In genomic region chr1:179207180-179207741, GRCm38 (mm10) we compare ENCODE assay signal across 15 mouse cellular contexts.
"Had no signal": no experiment of that assay in that cellular context is flagged by ENCODE, and none has a peak within 500 bp of the region (broad histone marks: within the 10 kb centered on the region; RNA-seq: fewer than 3 reads in every experiment).

No protein-coding gene starts in this region.

- H3K9ac ChIP-seq: limb, embryonic 15.5 days; liver, embryonic 12.5 days; lung, embryonic 14.5 days; neural tube, embryonic 12.5 days; stomach, embryonic 15.5 days had no signal

- H3K27me3 ChIP-seq: liver, embryonic 12.5 days; neural tube, embryonic 12.5 days; stomach, embryonic 15.5 days had no signal

- DNase-seq: kidney, adult 11 months; kidney, postnatal 14 days; lung, embryonic 14.5 days; lung, postnatal 10 days; lung, postnatal 4 days; midbrain, embryonic 14.5 days; right cerebral cortex, postnatal 14 days; thymus, adult 2 months; thymus, postnatal 25 days had no signal

- H3K4me1 ChIP-seq: stomach, embryonic 15.5 days had no signal

- H3K27ac ChIP-seq: layer of hippocampus, adult 2 months; limb, embryonic 15.5 days; liver, embryonic 12.5 days; midbrain, embryonic 10.5 days; neural tube, embryonic 12.5 days; stomach, embryonic 15.5 days had no signal

- H3K36me3 ChIP-seq: limb, embryonic 15.5 days; liver, embryonic 12.5 days; midbrain, embryonic 10.5 days; neural tube, embryonic 12.5 days; stomach, embryonic 15.5 days had no signal

- H3K4me2 ChIP-seq: limb, embryonic 15.5 days; liver, embryonic 12.5 days; lung, embryonic 14.5 days; neural tube, embryonic 12.5 days; stomach, embryonic 15.5 days had no signal

- H3K4me3 ChIP-seq: layer of hippocampus, adult 2 months; limb, embryonic 15.5 days; liver, embryonic 12.5 days; midbrain, embryonic 10.5 days; neural tube, embryonic 12.5 days; stomach, embryonic 15.5 days had no signal

- ATAC-seq: liver, embryonic 12.5 days had no signal

- H3K9me3 ChIP-seq: limb, embryonic 15.5 days; liver, embryonic 12.5 days; midbrain, embryonic 10.5 days; neural tube, embryonic 12.5 days; stomach, embryonic 15.5 days had no signal
